Mouse (Mus musculus): ENCODE data around the gene Dct.

DNA sequence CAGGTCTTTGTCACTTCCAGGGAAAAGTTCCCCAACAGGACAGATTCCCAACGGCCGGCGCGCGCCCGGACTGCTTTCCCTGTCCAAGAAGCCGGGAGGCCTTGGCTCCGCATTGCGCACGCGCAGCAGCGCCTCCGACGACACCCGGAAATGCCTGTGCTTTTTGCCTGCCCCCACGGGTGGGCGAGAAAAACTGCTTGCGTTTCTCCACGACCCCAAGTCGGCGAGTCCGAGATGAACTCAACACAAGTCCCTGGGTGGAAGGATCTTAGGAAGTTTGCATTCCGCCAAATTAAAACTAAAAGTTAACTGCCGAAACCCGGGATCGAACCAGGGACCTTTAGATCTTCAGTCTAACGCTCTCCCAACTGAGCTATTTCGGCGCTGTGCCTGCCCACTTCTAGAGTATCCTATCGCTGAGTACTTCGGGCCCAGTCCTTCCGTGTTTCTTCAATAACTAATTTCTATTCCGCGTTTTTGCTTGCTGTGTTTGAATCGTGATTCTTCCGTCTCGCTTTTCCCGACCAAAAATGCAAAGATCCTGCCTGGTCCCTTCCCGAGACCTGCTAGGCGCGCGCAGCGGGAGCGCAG, 37.3 kb upstream of the Dct start:
- no peak for TF ChIP-seq POLR2A (IDR thresholded peaks at IDR 0.05; ENCODE audit: control insufficient read depth, extremely low read depth, insufficient read depth, low read length, poor library complexity)
- TF ChIP-seq CTCF (IDR thresholded peaks at IDR 0.05; ENCODE audit: borderline replicate concordance, control insufficient read depth, extremely low read depth, insufficient read depth, low read length, poor library complexity): no peak
